Mouse (Mus musculus): ENCODE measurements around the gene Pnma1.

- no peak for TF ChIP-seq POLR2A (IDR thresholded peaks at IDR 0.05; ENCODE audit: insufficient read depth, low read length)
- no peak for TF ChIP-seq CTCF (IDR thresholded peaks at IDR 0.05; ENCODE audit: low read depth, low read length)
- TF ChIP-seq EP300 (IDR thresholded peaks at IDR 0.05; ENCODE audit: insufficient read depth, low read depth, low read length): no peak
These were observed 17.5 kb upstream of the Pnma1 start for GRCm38 (mm10) chr12:84165631-84166373.
